Mouse (Mus musculus) adrenal gland, adult (tissue): ENCODE results near the gene Olfr1442.
"Not testable (repeated sequence)": the region's sequence is repeated elsewhere in the genome, so short reads cannot be mapped to it uniquely, and the experiment has no call there.

Experiments
- DNase-seq, 2 experiments: peaks; one replicate each; pipeline ENCODE4 v3.0.0; 2022 to 2023; ENCODE audit warnings: low spot score in 1 of 2; ENCODE audit not compliant: inconsistent age in 2 of 2

The Olfr1442 gene

DNA sequence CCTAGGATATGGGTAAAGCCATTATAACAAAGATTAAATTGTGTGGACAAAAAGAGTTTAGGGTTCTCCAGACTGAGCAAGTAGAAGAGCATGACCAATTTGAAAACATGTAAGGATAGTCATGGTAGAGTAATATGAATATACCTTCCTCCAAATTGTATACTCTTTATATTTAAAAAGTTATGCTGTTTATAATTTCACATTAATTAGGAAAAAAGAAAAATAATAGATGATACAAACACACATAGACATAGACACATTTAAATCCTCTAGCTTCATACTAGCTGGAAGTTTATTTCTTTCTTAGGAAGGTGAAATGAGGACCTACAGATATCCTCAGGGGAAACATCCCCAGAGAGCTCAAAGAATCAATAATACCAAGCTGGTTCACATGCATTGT lies at the start of gene Olfr1442:
Olfr1442 (plus strand) TSS at position 301 of the 400 bp plus-strand sequence.
- no peak for DNase-seq

DNA sequence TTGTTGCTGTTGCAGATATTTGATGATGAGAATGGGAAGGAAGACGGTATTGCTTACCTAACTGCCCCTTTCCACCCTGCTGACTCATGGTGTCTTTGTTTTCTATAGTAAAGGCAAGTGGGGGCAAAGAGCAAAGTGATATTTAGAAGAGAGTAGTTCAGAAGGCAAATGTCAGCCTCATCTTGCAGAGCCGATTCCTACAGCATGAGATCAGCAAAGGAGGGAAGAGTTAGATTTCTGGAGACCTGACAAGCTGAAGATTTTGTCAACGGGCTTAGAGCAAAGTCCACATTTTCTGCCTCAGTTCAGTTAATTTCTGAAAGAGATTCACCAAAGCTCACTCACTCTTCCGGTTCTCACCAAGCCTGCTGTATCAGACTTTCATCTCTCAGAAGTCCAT lies 37.1 kb upstream of the Olfr1442 start, which contains the start of gene Glyat:
Glyat (plus strand) TSS at position 133 of the 400 bp plus-strand sequence.
- no peak for DNase-seq

DNA sequence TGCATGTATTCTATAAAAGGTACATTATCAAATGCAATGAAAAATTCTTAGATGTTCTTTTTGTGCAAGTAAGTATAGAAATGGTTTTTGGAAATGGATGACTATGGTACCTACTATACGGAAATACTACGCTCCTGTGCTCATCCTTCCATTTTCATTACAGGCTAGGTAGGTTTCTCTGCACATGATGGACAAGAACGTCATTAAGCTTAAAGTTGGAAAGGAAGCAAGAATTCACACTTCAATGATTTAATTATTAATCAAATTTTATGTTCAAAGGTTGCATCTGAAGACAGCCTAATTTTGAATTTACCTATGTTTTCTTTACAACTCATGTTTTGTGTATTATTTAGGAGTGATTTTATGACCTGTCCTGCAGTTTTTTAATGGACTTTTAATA lies 36.0 kb upstream of the Olfr1442 start:
- DNase-seq: no peak

DNA sequence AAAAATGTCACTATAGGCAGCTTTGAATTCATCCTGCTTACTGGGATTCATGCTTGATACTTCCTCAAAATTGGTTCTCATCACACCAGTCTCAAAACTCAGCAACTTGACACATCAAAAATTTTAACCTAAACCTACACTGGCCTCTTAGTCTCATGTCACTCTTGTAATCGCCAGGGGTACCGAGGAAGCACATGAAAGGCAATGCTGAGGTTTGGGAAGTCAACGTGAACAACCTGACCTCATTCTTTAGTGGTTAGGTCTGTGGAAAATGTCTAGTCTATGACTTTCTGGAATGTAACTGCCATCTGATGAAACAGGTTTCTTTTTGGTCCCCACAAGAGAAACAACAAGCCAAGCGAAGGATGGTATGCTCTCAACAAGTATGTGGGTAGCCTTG lies 35.3 kb upstream of the Olfr1442 start:
- no peak for DNase-seq

DNA sequence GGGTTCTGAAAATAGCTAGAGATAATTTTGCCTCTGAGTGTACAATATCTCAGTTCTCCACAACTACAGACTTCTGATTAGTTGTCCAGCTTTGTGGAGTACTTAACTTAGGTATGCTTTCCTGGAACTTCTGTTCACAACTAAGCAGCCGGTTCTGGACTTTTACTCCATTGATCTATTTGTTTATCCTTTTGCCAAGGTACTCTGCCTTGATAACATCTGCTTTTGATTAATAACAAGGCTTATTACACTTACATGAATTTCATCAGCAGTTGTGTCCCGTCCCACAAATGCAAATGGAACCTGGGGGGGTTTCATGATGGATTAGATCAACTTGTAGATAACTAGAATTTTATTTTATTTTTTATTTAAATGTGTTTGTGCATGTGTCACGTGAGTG lies 33.4 kb upstream of the Olfr1442 start:
- no peak for DNase-seq

DNA sequence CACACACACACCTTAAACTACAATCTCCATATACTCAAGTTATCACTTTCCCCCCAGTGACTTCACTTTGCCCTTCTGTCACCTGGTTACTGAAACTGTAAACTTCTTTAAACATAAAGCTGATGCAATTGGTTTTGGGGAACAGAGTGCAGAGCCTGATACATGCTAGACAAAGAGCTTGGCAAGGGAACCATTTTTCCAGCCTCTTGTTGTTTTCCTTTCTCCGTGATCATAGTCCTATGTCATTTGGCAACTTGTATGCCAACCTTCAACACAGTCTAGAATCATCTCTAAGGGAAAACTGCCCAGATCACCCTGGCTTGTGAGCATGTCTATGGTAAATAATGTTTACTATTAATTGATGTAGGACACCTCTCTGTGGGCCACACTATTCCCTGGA lies 32.2 kb upstream of the Olfr1442 start:
- no peak for DNase-seq

DNA sequence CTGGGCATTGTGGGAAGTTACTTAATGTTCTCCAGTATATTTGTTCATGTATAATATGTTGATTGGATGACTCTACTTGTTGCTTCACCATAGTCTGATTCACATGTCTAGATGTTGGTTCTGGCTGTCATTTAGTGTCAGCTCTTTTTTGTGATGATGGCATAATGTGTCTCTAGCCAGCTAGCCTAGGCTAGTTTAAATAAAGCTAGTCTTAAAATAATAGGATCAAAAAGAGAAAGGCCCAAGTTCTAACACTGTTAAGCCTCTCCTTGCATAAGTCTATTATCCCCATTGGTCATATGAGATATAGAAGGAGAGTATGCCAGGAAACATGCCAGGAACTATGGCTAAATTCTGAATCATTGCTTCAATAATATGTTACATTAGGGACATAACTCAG lies 20.7 kb upstream of the Olfr1442 start:
- DNase-seq: no peak

DNA sequence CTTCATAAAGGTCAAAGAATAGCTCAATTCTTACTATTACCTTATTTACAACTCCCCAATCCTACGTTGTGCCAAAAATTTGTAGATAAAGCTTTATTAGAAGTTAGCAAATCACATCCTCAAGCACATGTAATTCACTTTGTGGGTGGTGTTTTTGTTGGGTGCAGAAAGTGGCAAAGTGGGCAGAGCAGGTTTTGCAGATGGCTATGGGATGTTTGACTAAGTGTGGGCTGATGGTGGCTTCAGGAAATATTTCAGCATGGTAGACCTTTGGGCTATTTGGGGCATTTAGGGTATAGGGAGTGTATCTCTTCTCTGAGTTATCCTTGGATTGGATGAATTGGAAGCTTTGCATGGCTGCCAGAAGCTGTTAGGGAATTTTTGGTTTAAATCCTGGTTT lies 4.1 kb upstream of the Olfr1442 start:
- DNase-seq: no peak

DNA sequence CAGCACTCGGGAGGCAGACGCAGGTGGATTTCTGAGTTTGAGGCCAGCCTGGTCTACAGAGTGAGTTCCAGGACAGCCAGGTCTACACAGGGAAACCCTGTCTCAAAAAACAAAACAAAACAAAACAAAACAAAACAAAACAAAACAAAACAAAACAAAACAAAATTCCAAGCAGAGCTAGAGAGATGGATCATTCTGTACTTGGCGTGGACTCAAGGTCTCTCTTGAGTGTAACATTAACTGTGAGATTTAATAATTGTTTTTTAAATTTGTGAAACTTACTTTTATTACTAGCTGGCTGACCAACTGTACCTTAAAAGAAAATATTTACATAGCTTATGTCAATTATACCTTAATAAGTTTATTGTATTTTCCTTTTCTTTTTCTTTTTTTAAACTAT lies 1.6 kb upstream of the Olfr1442 start:
- not testable (repeated sequence) for DNase-seq

DNA sequence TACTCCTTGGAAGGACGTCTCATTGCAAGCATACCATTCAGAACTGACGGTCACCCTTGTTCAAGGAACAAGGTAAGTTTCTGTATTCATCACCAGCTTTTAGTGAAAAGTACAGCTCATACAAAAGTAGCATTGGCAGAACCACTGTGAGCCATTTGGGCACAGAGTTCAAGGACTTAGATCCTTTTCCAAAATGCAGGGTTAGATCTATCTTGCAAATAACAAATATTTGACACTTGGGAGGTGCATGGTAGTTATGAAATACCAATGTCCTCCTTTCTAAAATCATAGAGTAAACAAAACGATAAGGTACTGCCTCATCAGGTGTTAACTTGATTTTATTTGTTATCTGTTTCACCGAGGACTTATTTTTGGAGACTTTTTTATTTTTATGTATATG lies 812 bp downstream of the Olfr1442 start:
- no peak for DNase-seq

DNA sequence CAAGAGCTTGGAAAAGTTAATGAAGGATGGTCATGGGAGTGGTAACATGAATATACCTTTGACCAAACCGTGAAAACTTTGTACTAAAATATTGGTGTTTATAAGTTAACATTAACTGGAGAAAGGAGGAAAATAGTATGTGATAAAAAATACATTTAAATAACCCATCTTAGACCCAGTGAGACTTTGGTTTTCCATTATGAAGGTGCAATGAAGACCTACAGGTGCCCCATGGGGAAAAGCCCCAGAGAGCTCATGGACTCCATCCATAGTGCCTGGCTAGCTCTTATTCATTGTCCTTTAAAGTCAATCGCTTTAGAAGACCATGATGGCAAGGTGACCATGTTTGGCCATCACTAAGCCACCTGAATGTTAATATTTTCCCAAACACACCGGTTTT lies 7.6 kb downstream of the Olfr1442 start, which contains the start of gene Olfr1443:
Olfr1443 (plus strand) TSS at position 301 of the 400 bp plus-strand sequence.
- no peak for DNase-seq

DNA sequence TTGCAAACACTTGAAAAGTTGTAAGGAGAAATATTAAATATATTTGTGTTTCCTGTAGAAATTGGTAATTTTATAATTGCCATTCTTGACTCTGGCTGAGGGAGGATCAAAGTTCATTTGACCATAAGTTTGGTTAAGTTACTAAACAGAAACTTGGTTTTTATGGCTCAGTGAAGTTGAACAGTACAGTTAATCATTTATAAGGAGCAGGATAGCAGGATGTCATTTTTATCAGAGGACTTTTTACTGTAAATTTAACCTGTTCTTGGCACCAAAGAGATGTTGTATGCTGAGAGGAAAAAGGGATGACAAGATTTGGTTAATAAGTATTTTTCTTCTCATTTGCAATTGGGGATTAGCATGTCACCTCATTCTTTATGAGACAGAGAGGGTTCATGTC lies 14.4 kb downstream of the Olfr1442 start:
- DNase-seq: no peak

DNA sequence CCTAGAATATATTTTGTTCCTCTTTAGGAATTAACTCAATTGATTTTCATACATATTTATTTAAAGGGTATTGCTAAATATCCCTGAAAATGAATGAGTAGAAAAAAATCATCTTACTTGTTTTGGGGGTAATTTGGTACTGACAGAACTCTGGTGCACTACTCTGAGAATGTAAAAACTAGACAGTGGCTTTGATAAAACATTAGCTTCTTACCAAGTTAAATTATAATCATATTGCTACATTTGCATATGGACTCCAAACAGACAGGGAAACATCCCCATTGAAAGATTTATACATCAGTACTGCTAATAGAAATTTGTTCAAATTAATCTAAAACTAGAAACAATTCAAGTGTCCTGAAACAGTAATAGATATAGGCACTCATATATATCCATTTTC lies 15.0 kb downstream of the Olfr1442 start:
- no peak for DNase-seq

DNA sequence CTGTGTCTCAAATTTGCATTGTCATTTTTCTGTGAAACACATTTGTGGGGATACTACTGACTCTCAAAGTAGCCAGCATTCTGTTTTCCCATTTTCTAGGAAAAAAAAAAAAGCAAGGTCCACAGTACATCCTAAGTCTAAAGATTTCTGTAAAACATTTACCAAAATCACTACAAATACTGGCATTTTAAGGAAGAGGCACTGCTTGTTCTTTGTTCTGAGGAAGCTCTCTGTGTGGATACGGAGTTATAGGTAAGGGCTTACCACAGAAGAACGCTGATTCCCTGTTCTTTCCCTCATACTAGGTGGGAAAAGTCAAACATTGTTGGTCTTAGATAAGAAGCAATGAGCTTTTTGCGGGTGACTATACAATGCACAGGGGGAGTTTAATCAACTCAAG lies 25.4 kb downstream of the Olfr1442 start, which contains the start of gene Keg1:
Keg1 (plus strand) TSS at position 197 of the 400 bp plus-strand sequence.
- DNase-seq: no peak

DNA sequence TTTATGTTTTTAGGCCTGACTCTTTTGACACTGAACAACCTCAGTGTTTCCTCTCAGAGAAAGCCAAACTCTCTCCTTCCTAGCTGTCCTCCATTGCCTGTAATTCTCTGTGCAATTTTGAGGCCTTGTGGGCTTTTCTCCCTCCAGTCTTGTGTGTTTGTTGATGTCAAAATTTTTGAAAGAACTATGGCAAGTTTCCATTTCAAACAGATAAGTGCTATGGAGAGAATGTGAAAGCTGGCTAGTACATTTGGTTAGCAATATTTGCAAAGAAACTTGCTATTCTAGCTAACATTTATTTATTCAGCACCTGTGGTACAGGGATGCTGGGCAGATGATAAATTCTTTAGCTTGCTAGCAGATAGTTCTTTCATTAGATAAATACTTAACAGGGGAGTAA lies 26.0 kb downstream of the Olfr1442 start:
- DNase-seq: no peak

DNA sequence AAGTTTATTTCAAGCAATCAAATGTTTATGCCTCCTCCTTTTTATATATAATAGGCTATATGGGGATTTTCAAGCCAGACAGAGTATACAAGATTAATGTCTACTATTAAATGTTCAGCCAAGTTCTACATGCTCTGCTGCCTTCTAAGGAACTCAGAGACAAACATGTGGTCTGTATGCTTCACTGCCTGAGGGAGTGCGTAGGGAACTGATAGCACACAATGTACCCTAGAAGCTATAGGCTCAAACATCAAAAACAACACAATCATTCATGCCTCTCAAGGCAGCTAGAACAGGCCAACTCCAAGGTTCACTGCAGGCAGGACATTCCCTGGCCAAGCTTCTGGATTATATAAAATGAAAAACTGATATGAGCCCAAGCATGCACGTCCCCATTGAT lies 38.2 kb downstream of the Olfr1442 start:
- no peak for DNase-seq

DNA sequence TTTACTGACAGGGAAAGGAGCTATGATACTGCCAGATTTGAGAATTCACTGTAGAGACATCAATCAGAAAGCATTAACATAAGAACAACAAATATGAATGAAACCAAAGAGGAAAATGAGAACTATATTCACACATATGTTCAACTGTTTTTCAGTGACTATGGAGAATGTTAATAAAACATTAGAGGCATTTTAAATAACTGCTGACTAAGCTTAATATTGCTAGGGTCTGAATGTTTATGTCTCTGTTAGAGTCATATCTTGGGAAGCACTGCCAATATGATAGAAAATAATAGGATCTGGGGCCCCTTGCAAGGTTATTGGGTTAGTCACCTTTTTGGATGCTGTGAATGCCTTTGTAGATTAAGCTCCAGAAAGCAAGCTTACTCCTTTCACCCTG lies 38.7 kb downstream of the Olfr1442 start:
- DNase-seq: no peak

DNA sequence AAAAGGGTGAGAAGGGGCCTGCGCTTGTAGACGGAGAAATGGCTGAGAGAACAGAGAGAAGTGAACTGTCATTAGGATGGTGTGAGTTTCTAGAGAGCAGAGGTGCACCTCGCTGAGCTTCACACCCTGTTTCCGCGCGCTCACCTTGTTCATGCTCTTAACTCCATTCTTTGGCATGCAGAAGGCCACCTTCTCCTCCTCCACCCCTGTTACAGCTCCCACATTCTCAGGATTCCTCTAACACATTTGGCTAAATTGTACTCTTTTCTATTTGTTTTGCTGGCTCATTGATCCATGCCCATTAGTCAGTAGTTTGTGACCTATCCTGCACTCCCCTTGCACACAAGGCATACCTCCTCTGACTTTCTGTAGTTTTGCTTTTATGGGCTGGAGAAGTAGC lies 49.0 kb downstream of the Olfr1442 start:
- DNase-seq: no peak

DNA sequence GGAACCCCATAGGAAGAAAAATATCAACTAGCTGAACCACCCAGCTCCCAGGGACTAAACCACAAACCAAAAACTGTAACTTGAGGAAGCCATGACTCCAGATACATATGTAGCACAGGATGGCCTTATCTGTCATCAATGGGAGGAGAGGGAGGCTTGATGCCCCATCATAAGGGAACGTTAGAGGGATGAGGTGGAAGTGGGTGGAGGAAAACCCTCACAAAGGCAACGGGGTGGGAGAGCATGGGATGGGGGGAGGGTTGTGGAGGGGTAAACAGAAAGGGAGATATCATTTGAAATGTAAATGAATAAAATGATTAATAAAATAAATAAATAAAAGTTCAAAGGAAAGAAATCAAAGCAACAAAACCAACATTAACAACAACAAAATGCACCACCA lies 50.2 kb downstream of the Olfr1442 start:
- no peak for DNase-seq

DNA sequence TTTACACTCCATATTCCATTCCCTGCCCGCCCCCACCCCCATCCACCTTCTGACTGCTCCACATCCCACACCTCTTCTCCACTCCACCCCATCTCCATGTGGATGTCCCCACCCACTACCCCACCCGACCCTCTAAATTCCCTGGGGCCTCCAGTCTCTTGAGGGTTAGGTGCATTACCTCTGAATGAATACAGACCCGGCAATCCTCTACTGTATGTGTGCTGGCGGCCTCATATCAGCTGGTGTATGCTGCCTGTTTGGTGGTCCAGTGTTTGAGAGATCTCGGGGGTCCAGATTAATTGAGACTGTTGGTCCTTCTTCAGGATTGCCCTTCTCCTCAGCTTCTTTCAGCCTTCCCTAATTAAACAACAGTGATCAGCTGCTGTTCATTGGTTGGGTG lies 50.7 kb downstream of the Olfr1442 start:
- not testable (repeated sequence) for DNase-seq

DNA sequence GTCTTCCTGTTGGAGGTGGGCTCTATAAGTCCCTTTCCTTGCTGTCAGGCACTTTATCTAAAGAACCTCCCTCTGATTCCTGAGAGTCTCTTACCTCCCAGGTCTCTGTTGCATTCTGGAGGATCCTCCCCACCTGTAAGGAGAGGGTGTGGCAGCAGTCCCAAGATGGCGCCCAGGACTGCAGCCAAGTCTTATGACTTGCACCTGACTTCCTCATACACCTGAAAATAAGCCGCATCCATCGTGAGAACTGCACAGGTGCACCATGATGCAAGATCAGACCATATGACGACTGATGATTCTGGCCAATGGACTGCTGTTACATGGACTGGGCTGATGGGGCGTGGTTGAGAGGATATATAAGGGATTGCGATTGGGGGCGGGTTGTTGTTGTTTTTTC lies 51.4 kb downstream of the Olfr1442 start:
- not testable (repeated sequence) for DNase-seq

DNA sequence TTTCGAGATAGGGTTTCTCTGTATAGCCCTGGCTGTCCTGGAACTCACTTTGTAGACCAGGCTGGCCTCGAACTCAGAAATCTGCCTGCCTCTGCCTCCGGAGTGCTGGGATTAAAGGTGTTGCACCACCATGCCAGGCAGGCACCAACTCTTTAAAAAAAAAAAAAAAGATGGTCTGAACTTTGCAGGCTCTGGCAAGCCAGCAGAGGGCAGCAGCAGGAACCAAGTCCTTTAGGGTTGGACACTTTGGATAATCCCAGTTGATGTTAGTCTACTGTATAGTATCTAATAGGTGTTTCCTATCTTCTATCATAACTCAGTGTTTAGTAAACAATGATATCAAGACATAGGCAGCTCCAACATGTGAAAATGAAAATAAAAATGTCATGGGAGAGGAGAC lies 52.1 kb downstream of the Olfr1442 start:
- DNase-seq: peak; percentile 46 to 72

DNA sequence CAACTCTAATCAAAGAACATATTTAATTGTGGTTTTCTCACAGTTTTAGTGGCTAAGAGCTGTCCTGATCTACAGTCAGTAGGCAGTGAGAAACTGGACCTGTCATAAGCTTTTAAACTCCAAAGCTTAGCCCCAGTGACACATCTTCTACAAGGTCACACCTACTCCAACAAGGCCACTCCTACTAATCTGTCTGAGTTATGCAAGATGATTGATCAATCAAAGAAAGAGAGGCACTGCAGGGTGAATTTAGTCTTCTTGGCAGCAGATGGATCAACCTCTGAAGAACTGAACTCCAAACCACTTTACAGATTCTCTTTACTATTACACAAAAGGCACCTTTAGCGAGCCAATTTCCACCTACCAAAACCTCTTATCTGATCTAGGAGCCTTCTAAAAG lies 55.6 kb downstream of the Olfr1442 start:
- DNase-seq: peak; percentile 5 to 56
